Mouse (Mus musculus): ENCODE results near the gene S100a13. TPM values are rescaled to one million over a fixed set of nuclear protein-coding genes. Genes with fewer than 3 reads are reported as not detected.
A peak's percentile ranks its signal among the peaks of the same experiment; 100 is the strongest.

The S100a13 gene
- total RNA-seq, 4 experiments from 2014 or later, result 7.5 to 16.2 (median 11.8) TPM

- DNase-seq (ENCODE audit: low spot score in 2 of 2), result no peak
Measured at GRCm38 (mm10) chr3:90506362-90506761, 7.9 kb upstream of the S100a13 start.

- no peak for DNase-seq (ENCODE audit: low spot score in 2 of 2)
Measured at GRCm38 (mm10) chr3:90508287-90508949, 5.8 kb upstream of the S100a13 start.

- peak; percentile 97 to 98 for DNase-seq (ENCODE audit: low spot score in 2 of 2)
Measured at GRCm38 (mm10) chr3:90508950-90509746, 5.1 kb upstream of the S100a13 start, which contains the start of gene Chtop. TSS of gene Chtop (minus strand) at chr3:90509498.

GRCm38 (mm10) chr3:90509747-90510123, 4.5 kb upstream of the S100a13 start:
- DNase-seq (ENCODE audit: low spot score in 2 of 2), result no peak

- DNase-seq (ENCODE audit: low spot score in 2 of 2), result no peak
Measured at GRCm38 (mm10) chr3:90512276-90512675, 2.0 kb upstream of the S100a13 start.

- no peak for DNase-seq (ENCODE audit: low spot score in 2 of 2)
Measured at GRCm38 (mm10) chr3:90512948-90513642, 1.1 kb upstream of the S100a13 start.

GRCm38 (mm10) chr3:90514691-90515090, 456 bp downstream of the S100a13 start:
- DNase-seq (ENCODE audit: low spot score in 2 of 2), result peak; percentile 53 to 65

GRCm38 (mm10) chr3:90515242-90515641, 1.0 kb downstream of the S100a13 start:
- DNase-seq (ENCODE audit: low spot score in 2 of 2), result no peak

DNA sequence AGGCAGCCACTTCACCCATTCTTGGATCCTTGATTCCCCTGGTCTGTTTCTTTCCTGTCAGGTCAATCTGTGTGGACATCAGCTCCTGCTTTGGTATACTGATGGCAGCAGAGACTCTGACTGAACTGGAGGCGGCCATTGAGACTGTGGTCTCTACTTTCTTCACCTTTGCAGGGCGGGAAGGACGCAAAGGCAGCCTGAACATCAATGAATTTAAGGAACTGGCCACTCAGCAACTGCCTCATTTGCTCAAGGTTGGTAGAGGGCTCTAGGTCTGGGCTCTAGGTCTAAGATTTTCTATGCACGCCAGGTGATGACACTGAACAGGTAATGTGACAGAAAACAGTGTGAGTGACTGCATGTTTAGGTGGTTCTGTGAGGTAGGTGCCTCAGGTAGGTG, 1.6 kb downstream of the S100a13 start:
- no peak for DNase-seq (ENCODE audit: low spot score in 2 of 2)

DNA sequence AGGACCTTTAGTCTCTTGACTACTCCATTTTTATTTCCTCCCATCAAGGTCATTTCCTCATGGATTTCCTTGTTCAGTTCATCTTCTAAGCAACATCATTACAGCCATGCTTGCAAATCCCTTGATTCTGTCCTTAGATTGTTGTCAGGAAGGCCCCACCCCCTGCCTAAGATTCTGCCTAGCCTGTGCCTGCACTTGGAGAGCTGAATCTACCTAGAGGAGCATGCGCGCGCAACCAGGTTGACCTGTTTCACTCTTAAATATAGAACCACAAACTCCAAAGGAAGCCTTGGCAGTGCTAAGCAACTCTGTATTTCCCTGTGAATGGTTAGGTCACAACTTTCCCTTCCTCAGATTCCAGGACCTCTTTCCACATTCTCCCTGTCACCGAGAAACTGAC, 3.5 kb downstream of the S100a13 start:
- no peak for DNase-seq (ENCODE audit: low spot score in 2 of 2)

- DNase-seq (ENCODE audit: low spot score in 2 of 2), result no peak
Measured at GRCm38 (mm10) chr3:90525421-90525820, 11.2 kb downstream of the S100a13 start.

DNA sequence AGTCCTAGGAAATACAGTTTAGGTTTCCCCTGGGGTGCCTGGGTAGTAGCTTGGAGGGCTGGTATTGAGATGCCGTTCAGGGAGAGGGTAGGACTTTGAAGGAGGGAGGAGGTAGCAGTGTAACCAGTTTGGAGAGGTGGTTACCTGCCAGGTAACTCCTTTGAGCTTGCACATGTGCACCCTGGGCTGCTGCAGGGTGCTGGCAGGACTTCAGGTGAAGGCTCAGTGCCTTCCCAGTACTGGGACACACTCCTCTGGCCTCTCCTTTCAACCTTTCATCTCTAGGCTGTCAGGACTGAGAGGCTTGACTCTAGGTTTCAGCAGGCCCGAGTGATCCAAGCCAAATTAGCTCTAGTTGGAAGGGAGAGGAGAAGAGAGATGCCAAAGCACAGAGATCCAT, 11.8 kb downstream of the S100a13 start:
- DNase-seq (ENCODE audit: low spot score in 2 of 2), result no peak

GRCm38 (mm10) chr3:90526580-90526979, 12.3 kb downstream of the S100a13 start, which contains the start of gene S100a14:
TSS of gene S100a14 (plus strand) at chr3:90526856.
- DNase-seq (ENCODE audit: low spot score in 2 of 2), result no peak

GRCm38 (mm10) chr3:90527291-90527873, 13.1 kb downstream of the S100a13 start:
- DNase-seq (ENCODE audit: low spot score in 2 of 2), result no peak

- DNase-seq (ENCODE audit: low spot score in 2 of 2), result no peak
Measured at GRCm38 (mm10) chr3:90531713-90532112, 17.5 kb downstream of the S100a13 start.

- DNase-seq (ENCODE audit: low spot score in 2 of 2), result no peak
Measured at GRCm38 (mm10) chr3:90535446-90535845, 21.2 kb downstream of the S100a13 start.

DNA sequence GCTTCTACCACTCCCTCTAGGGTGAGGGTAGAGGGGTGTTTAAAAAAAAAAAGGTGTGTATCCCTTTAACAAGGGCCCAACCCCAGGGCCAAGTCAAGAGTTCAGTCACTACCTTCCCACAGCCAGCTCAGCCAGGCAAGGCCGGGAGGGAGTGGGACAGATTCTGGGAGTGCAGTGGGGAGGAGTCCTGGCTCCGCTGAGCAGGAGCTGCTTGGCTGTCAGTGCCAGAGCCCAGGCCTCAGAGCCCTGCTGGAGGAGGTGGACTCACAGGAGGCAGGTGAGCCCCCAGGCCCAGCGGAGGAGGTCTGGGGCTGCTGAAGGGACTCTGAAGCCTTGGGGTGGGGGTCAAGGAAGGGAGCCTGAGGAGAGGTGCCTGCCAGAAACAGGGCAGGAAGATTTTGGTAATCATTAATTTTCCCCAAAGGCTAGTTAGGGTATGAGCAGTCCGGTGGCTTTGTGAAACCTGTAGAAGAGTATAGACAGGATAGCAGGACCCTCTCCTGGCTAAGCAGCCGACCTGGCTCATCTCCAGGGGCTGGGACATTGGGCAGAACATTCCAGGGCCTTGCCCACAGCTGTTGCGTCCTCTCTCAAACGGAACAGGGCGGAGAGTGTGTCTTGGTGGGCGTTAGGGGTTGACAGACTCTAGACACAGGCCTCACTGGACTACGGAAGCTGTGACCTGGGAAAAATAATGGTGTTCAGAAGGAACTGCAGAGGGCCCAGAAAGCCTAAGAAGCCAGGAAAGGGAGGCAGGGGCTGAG, 23.1 kb downstream of the S100a13 start, which contains the start of gene S100a16:
TSS of gene S100a16 (plus strand) at position 114 of the 764 bp plus-strand sequence.
- peak; percentile 80 to 84 for DNase-seq (ENCODE audit: low spot score in 2 of 2)

DNA sequence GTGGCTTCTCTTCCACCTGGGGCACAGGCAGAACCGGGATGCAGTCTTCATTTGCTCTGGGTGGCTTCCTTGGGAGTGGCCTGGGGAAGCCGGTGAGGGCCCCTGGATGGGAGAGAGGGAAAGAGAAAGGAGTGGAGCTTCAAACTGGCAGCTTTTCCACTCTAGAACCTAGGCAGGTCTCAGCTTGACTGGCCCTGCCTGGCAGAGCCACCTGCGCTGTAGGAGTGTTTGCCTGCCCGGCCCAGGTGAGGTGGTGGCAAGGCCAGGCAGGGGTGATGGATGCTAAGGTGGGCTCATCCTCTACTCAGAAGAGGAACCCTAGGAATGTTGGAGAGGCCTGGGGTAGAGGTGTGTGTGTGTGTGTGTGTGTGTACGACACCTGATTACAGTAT, 23.7 kb downstream of the S100a13 start:
- DNase-seq (ENCODE audit: low spot score in 2 of 2), result no peak

DNA sequence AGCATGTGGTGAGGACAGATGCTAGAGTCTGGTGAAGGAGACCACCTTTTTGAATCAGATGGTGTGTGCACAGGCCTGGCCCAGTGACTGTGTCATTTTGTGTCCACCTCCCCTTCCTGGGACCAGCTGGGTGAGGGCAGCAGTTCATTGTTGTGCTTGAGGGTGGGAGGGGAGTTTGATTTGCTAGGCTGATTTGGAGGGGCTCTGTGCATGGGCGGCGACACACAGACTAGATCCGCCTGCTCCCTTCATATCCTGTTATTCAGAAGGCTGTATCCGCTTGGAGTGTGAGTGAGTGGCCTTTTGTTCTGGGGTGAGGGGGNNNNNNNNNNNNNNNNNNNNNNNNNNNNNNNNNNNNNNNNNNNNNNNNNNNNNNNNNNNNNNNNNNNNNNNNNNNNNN, 26.7 kb downstream of the S100a13 start:
- no peak for DNase-seq (ENCODE audit: low spot score in 2 of 2)

DNA sequence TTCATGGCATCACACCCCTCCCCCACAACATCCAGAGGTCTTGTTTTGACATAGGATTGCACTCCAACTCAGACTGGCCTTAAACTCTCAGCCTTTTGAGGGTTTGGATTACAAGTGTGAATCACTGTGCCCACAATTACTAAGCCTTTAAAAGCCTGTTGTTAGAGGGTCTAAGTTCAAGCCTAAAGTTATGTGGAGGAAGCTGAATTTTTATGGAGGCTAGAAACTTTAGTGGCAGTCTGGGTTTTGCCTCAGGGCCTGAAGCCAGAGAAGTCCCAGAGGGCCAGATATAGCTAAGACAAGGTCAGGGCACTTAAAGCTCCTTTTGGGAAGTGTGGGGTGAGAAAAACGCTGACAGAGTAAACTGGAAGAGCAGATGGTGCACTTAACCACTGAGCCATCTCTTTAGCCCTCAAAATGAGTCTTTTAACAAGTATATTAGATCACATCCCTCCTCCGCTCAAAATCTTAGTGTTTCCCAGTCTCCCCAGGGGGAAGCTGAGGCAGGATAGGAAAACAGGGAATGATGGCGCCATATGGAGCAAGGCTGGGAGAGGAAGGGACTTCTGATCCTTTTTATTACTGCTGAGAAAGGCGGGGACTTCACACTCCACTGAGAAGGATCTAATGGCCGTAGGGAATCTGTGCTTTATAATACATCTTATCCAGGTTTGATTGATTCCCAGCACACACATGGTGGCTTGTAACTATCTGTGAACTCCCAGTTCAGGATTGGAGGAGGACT, 35.6 kb downstream of the S100a13 start:
- no peak for DNase-seq (ENCODE audit: low spot score in 2 of 2)
